Mouse (Mus musculus) kidney, adult 8-10 months (tissue): ENCODE measurements around the gene Hepacam.
A peak's percentile ranks its signal among the peaks of the same experiment; 100 is the strongest.

Experiments used
- DNase-seq, 2 experiments: peaks; one replicate each; pipeline ENCODE4 v3.0.0; 2022

Hepacam gene

GRCm38 (mm10) chr9:37433823-37434560 lies 66.8 kb downstream of the Hepacam start:
- DNase-seq: peak; percentile 29 to 60

GRCm38 (mm10) chr9:37434932-37435331 lies 67.8 kb downstream of the Hepacam start:
- DNase-seq: no peak

GRCm38 (mm10) chr9:37435616-37436015 lies 68.5 kb downstream of the Hepacam start:
- no peak for DNase-seq
